Mouse (Mus musculus): Measurements from ENCODE around the gene Scn5a.

Scn5a gene

DNA sequence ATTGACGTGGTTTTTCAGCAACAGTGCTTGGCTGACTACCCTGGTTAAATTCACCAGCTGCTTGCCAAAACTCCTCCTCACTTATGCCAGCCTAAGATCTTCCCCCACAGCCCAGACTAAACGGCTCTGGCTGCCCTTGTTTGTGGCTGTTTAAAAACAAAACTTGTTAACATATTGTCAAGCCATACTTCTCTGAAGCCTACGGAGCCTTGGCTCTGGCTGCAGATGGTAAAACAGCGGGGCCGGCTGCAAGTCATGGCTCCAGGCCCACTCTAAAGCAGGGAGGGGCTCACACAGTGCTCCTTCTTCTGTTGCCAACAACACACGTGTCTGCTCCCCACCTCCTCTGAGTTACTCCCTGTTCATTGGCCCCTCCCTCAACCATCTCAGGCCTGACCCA lies 67.9 kb downstream of the Scn5a start:
- no peak for DNase-seq (ENCODE audit: low read depth in 1 of 2, low spot score in 2 of 2)

DNA sequence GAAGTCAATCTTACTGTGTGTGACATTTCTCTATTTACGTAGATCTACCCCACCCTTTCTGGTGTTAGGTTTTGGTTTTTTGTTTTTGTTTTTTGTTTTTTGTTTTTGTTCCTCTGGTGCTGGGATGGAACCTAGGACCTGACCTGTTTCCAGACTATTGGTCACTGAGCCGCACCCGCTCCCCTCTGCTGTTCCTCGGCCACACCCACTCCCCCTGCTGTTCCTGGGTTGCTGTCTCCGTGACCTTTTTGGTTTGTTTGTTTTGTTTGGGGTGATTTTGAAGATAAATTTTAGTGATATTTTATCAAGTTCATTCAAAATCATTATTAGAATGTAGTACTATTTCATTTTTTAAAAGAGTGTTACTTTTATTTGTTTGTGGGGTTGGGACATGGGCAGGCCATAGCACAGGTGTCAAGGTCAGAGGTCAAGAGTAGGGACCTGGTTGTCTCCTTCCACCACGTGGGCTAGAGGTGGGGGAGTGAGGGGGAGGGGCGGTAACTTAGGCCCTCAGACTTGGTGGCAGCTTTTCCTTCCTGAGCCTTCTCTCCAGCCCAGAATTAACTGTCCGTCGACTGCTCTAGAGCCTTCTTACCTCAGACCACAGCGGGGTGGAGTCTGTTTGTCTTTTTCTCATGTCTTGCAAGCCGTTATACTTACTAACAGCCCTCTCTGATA lies 73.7 kb downstream of the Scn5a start:
- DNase-seq (ENCODE audit: low read depth in 1 of 2, low spot score in 2 of 2), result no peak

GRCm38 (mm10) chr9:119503613-119504012 lies 75.2 kb downstream of the Scn5a start:
- no peak for DNase-seq (ENCODE audit: low read depth in 1 of 2, low spot score in 2 of 2)

GRCm38 (mm10) chr9:119498885-119499284 lies 79.9 kb downstream of the Scn5a start:
- DNase-seq (ENCODE audit: low read depth in 1 of 2, low spot score in 2 of 2), result no peak

GRCm38 (mm10) chr9:119498247-119498607 lies 80.6 kb downstream of the Scn5a start:
- no peak for DNase-seq (ENCODE audit: low read depth in 1 of 2, low spot score in 2 of 2)

- no peak for DNase-seq (ENCODE audit: low read depth in 1 of 2, low spot score in 2 of 2)
Measured at GRCm38 (mm10) chr9:119497546-119498246, 81.1 kb downstream of the Scn5a start.

DNA sequence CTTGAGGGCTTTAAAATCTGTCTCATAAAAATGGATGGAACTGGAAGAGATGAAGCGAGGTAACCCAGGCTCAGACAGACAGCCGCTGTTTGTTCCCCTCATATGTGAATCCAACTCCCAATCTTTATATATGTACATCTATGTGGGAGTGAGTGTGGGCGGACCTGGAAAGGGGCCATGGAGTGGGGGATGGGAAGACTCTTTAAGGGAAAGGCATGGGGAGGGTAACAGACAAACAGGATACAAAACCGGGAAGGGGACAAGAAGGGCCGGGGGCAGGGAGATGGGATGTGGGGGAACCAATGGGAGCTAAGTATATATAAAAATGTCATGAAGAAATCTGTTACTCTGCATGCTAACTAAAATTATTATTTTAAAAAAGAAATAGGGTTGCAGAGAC lies 81.9 kb downstream of the Scn5a start:
- no peak for DNase-seq (ENCODE audit: low read depth in 1 of 2, low spot score in 2 of 2)

DNA sequence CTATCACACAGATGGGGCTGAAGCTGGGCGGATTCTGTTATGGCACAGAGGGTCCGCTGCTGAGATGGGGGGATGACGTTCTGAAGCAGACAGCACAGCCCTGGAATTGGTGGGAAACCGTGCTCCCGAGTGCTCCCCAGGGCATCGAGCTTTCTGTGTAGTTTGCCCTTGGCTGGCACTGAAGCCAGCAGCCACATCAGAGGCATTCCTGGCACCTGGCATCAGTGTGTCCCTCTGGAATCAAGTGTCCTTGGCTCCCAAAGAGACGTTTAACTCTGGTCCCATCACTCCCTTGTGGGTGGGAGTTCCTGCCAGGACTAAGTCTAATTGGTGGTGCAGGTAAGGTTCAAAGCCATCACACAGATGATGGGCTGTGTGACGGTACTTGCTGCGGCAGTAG lies 82.5 kb downstream of the Scn5a start:
- DNase-seq (ENCODE audit: low read depth in 1 of 2, low spot score in 2 of 2), result no peak

DNA sequence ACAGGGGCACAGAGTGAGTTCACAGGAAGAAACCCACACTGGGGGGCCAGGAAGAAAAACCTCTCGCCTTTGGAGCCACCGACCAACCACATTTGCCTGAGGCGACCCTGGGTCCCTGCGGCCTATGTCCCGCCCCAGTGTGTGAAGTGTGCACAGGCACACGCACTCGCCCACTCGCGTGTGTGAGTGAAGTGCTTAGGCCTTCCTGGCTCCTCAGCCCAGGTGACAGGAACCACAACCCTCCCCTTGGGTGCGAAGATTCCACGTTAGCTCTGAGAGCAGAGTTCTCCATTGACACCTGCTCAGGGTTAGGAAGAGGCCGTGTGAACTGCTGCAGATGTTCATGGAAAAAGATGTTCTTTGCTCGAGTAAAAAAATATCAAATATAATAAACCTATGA lies 93.9 kb downstream of the Scn5a start:
- no peak for DNase-seq (ENCODE audit: low read depth in 1 of 2, low spot score in 2 of 2)

- DNase-seq (ENCODE audit: low read depth in 1 of 2, low spot score in 2 of 2), result no peak
Measured at GRCm38 (mm10) chr9:119484420-119484819, 94.4 kb downstream of the Scn5a start.

GRCm38 (mm10) chr9:119483554-119484353 lies 95.1 kb downstream of the Scn5a start:
- no peak for DNase-seq (ENCODE audit: low read depth in 1 of 2, low spot score in 2 of 2)

DNA sequence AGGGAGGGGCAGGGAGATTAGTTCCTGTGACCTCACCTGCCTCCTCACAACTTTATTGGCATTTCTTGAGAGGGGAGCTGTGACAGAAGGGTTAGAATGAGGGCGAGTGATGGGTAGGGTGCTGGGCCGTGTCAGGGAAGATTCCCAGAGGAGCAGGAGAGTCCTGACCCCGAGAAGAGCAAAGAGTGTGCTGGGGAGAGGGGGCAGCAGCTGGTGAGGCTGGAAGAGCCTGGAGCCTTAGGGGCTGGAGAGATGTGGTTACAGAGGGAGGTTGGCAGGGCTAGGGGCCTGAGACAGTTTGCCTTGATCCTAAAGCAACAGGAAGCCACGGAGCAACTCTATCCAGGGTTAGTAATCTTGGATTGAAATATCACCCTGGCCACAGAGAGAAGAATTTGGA lies 97.2 kb downstream of the Scn5a start:
- DNase-seq (ENCODE audit: low read depth in 1 of 2, low spot score in 2 of 2), result no peak

DNA sequence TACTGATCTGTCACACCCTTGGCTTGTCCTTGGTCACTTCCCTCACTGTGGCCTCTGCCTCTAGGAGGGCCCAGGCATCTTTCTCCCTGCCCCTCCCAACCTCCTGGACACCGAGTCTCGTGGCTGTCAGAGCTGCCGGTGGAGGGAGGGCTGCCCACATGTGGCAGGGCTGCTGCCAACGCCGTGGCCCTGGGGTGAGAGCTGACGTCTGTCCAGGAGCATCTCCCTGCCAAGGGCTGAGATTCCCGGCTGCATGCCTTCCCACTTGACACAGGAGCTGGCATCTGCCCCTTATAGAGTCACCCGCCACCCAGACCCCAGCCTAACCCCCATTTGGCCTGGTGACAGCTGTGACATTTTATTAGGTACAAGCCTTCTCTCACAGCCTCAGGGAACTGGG lies 99.5 kb downstream of the Scn5a start:
- DNase-seq (ENCODE audit: low read depth in 1 of 2, low spot score in 2 of 2), result no peak

GRCm38 (mm10) chr9:119478345-119478744 lies 100.5 kb downstream of the Scn5a start:
- no peak for DNase-seq (ENCODE audit: low read depth in 1 of 2, low spot score in 2 of 2)

GRCm38 (mm10) chr9:119477754-119478153 lies 101.1 kb downstream of the Scn5a start:
- DNase-seq (ENCODE audit: low read depth in 1 of 2, low spot score in 2 of 2), result no peak

- DNase-seq (ENCODE audit: low read depth in 1 of 2, low spot score in 2 of 2), result no peak
Measured at GRCm38 (mm10) chr9:119474717-119475611, 103.9 kb downstream of the Scn5a start.

DNA sequence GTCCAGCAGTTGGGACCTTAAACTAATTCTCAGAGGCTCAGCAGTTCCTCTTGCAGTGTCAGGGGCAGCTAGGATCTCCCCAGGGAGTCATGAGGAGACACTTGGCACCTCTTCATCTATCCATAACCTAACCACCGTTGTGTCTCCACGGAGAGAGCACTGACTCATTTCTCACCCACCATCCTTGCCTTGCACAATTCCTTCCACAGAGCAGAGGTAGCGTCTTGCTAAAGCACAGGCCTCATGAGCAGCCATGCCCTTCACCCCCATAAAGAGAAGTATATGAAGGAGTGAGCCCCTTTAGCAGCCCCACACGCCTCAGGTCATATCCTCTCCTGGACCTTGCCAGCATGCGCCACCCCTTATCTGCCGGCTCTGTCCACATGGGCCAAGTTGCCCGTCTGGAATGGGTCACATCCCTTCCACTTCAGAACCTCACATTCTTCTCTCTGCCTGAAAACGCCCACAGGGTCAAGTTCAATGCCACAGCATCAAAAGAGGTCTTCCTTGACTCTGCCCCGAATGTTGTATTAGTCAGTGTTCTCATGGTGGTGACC lies 105.1 kb downstream of the Scn5a start:
- DNase-seq (ENCODE audit: low read depth in 1 of 2, low spot score in 2 of 2), result no peak

DNA sequence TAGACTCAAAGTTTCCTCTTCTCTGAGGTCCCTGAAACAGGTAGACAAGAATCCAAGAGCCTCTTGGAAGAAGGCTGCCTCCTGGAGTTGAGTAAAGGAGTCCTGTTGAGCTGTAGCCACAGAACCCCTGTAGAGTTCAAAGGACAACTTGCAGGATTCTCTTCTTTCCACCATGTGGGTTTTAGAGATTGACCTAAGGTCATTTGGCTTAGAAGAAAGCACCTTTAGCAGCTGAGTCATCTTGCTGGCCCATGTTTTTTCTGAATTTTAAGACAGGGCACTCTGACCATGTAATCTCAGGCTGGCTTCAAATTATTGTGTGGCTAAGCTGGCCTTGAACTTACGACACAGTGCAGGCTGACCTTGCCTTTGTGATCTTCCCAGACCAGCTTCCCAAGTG lies 105.8 kb downstream of the Scn5a start:
- DNase-seq (ENCODE audit: low read depth in 1 of 2, low spot score in 2 of 2), result no peak

DNA sequence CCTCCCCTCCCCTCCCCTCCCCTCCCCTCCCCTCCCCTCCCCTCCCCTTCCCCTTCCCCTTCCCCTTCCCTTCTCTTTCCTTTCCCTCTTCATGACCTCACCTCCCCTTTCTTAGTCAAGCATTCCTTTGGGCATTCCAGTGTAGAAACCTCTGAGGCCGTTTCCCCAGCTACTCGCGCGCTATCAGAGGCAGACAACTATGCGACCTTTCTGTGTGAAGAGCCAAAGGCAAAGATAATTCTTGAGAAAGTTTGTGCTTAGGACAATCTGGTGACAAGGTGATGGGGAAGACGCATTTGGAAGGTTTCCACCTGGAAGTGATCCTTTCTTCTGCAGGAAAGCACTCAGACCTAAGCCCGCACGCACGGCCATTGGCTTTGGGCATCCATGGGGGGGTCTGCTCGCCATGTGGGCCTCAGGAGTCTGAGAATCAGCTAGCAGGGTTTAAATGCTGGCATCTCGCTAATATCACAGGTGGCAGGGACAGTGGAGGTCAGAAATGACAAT lies 106.4 kb downstream of the Scn5a start:
- no peak for DNase-seq (ENCODE audit: low read depth in 1 of 2, low spot score in 2 of 2)

DNA sequence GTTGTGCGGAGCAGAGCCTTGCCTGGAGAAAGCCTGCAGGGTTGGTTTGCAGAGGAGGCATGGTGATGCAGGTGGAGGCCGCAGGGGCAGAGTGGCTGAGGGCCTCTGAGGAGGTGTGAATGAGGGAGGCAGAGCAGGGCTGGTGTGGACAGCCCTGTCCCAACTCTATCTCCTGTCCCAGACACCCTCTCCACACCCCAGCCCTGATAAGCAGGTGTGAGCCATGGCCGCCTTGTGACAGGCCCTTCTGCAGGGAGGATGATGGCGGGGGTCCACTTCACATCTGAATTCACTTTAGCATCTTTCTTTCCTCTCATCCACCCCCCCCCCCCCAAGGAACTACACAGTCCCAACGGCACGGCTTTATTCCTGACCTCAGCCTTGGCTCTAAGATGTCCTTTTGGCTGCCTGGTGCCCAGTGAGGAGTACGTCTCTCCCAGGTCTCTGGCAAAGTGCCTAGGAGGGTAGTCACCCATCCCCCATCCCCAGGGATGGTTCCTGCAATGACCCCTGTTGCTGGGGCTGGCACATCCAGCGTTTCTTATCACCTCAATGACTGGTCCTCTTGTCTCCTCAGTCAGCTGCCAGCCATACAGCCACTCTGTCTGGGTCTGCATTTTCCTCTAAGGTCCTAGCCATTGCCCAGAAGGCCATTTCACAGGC lies 109.0 kb downstream of the Scn5a start:
- no peak for DNase-seq (ENCODE audit: low read depth in 1 of 2, low spot score in 2 of 2)
